ENCODE assay signal across 13 mouse cellular contexts in the genomic region with DNA sequence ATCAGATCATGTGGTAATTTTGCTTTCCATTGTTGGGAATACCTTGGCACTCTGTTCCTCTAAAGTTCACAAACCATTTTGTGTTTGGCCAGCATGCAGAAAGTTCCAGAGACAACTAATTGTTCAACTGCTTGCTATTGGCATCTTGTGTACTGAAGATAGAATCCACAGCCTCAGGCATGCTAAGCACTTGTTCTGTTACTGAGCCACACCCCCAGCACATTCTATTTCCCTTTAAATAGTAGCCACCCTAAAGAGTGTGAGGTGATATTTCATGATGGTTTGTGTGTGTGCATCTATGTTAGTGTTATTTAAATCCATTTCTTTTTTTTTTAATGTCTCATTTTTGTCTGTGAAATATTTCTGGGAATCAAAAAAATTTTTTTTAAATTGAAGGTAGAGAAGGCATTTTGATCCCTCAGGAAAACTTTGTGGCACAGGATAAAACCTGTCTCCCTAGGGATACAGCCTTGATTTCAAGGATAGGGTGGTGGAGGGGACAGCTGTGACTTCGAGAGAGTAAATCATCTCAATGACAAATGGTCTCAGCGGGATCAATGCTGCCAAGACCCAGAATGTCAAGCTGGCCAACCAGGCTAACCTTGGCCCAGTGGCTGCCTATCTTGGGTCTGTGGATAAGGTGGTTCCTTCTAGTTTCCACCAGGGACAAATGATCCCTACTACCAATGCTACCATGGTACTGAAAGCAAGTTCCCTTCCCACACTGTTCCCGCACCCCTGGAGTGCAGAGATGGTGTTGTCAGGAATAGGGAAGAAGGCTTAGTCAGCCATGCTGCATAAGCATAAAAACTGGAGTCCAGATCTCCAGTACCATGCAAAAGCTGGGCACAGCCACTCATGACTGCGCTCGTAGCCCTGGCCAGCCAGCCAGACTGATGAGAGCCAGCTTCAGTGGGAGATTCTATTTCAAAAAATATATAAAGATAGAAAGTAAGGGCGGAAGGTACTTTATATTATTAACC. TPM values are rescaled to one million over a fixed set of nuclear protein-coding genes. Genes with fewer than 3 reads are reported as not detected.
A peak's percentile ranks its signal among the peaks of the same experiment; 100 is the strongest.
DNase-seq lines count a peak whose midpoint lies in the region; ATAC-seq and TF ChIP-seq lines count a peak whose summit lies in the region.
"Had no signal": no experiment of that assay in that cellular context is flagged by ENCODE, and none has a peak within 500 bp of the region (broad histone marks: within the 10 kb centered on the region; RNA-seq: fewer than 3 reads in every experiment).

No protein-coding gene starts in this region.

- intact Hi-C loops in gastrocnemius, adult 2 months (cut with DNase I): no loop called here
- intact Hi-C loops in gastrocnemius, postnatal 14 days (cut with DNase I; ENCODE audit: low total_unique reads): loop anchor here (10.0 kb wide), 1 partner anchor 53 kb away; no protein-coding TSS in a partner anchor
- intact Hi-C loops in left cerebral cortex, postnatal 14 days (cut with DNase I): no loop called here

- no peaks in the 10 kb centered on the region for H3K9me3 ChIP-seq in kidney, postnatal 0 days (replicated peaks; ENCODE audit: low read length)
- H3K9me3 ChIP-seq: limb, embryonic 15.5 days had no signal

- WGBS in kidney, postnatal 0 days: 75% methylated on average over 6 of the region's 6 CpGs

- H3K4me3 ChIP-seq in gastrocnemius, adult 2 months: peak overlapping the region; percentile 28; the same call in 1 of the 2 replicates
- no peak overlapping the region for H3K4me3 ChIP-seq in kidney, postnatal 0 days (replicated peaks; ENCODE audit: low read depth, low read length)
- H3K4me3 ChIP-seq: erythroblast, embryonic 14.5 days; limb, embryonic 15.5 days had no signal

- H3K27ac ChIP-seq in gastrocnemius, adult 2 months: peak overlapping the region; percentile 73
- H3K27ac ChIP-seq in kidney, postnatal 0 days: peak overlapping the region; percentile 47; the same call in 1 of the 2 replicates
- H3K27ac ChIP-seq: hindbrain, postnatal 0 days; limb, embryonic 15.5 days had no signal

- DNase-seq in gastrocnemius, adult 2 months: peak; percentile 53
- DNase-seq in gastrocnemius, postnatal 14 days: no peak
- DNase-seq in kidney, postnatal 0 days (ENCODE audit: low spot score): no peak
- no peak for DNase-seq in kidney, adult 11 months
- peak; percentile 28 for DNase-seq in brain, adult 2 months (ENCODE audit: low read depth, low spot score)
- no peak for DNase-seq in left cerebral cortex, postnatal 14 days (ENCODE audit: low spot score in 2 of 2)
- DNase-seq in right cerebral cortex, postnatal 4 days: no peak
- DNase-seq: cerebellum, postnatal 25 days; midbrain, embryonic 14.5 days had no signal

- H3K9ac ChIP-seq in kidney, postnatal 0 days (ENCODE audit: low read depth, low read length): no peak overlapping the region
- H3K9ac ChIP-seq: limb, embryonic 15.5 days had no signal

- no peak for TF ChIP-seq CTCF in gastrocnemius, adult 2 months (IDR thresholded peaks at IDR 0.05)
- no peak for TF ChIP-seq CTCF in kidney, postnatal 0 days (IDR thresholded peaks at IDR 0.05; ENCODE audit: low read depth)

- peaks cover 8% of the 10 kb centered on the region; the same call in 1 of the 2 replicates for H3K4me1 ChIP-seq in kidney, postnatal 0 days (replicated peaks; ENCODE audit: insufficient read depth, low read length)
- H3K4me1 ChIP-seq: limb, embryonic 15.5 days had no signal

- H3K27me3 ChIP-seq in kidney, postnatal 0 days (ENCODE audit: insufficient read depth, low read length): no peaks in the 10 kb centered on the region
- H3K27me3 ChIP-seq: limb, embryonic 15.5 days had no signal

- H3K4me2 ChIP-seq in kidney, postnatal 0 days (ENCODE audit: low read length): no peak overlapping the region
- H3K4me2 ChIP-seq: limb, embryonic 15.5 days had no signal

- peaks cover 24% of the 10 kb centered on the region; the same call in 1 of the 2 replicates for H3K36me3 ChIP-seq in kidney, postnatal 0 days (ENCODE audit: insufficient read depth, low read length)

- no peak for ATAC-seq in kidney, postnatal 0 days (replicated peaks; ENCODE audit: low FRiP score, low read depth)
- ATAC-seq in megakaryocyte, adult 5-6 weeks (ENCODE audit: poor library complexity, severe bottlenecking): peak; percentile 52
- ATAC-seq: hindbrain, postnatal 0 days had no signal

RNA-seq across cellular contexts. Expression of gene Itga9, which starts 25.6 kb away (rescaled TPM):
- 1 to 10 TPM; 3.0 to 5.7 TPM for total RNA-seq in gastrocnemius, adult 2 months (2021)
- 10 to 100 TPM; 12.3 to 17.7 TPM for total RNA-seq in gastrocnemius, postnatal 14 days (2021)
- polyA plus RNA-seq in kidney, postnatal 0 days (2015; fragmentation: Nextera tagmentation; extraction: Ambion mirVana): 21.4 and 23.2 TPM in 2 replicates
- 0.87 TPM in 1 of 2 replicates, not detected in the other for total RNA-seq in megakaryocyte, adult 5-6 weeks (2015)
- 0.04 and 0.28 TPM in 2 replicates for total RNA-seq in megakaryocyte, adult 5-6 weeks (2017)
- 1 to 10 TPM; 7.3 to 8.9 TPM for total RNA-seq in left cerebral cortex, postnatal 14 days (2021)

Comparison
In these comparisons a context has a peak if more than half of its experiments do, and no peak if none do; other contexts are left out.
1. DNase-seq: peak in gastrocnemius, adult 2 months (single experiment) and brain, adult 2 months (single experiment); none in gastrocnemius, postnatal 14 days (single experiment), kidney, postnatal 0 days (single experiment), kidney, adult 11 months (single experiment), left cerebral cortex, postnatal 14 days (0 of 2) and right cerebral cortex, postnatal 4 days (single experiment).